Mouse (Mus musculus) kidney, embryonic 16.5 days (tissue): ENCODE results near the gene Ccdc157. TPM values are rescaled to one million over a fixed set of nuclear protein-coding genes. Genes with fewer than 3 reads are reported as not detected.
"Not testable (repeated sequence)": the region's sequence is repeated elsewhere in the genome, so short reads cannot be mapped to it uniquely, and the experiment has no call there.

Experiments used
- ATAC-seq: fragments of 200-750 bp; cut with Nextera tagmentation; 2 replicates; pipeline ENCODE4 v1.8.0; 2017; ENCODE audit warnings: moderate TSS enrichment; ENCODE audit not compliant: low FRiP score, low TSS enrichment
- H3K27ac ChIP-seq: fragments of 300-500 bp; sonication (generic); 2 replicates; pipeline ENCODE4 v1.5.1; 2014; ENCODE audit warnings: low read length
- H3K27me3 ChIP-seq: fragments of 300-500 bp; sonication (generic); 2 replicates; pipeline ENCODE4 v1.6.1; 2014; ENCODE audit warnings: low read length, control low read depth, mixed read lengths; ENCODE audit not compliant: insufficient read depth
- H3K36me3 ChIP-seq: fragments of 300-500 bp; sonication (generic); 2 replicates; pipeline ENCODE4 v1.6.1; 2014; ENCODE audit warnings: low read length, control low read depth, mixed read lengths; ENCODE audit not compliant: insufficient read depth
- H3K4me1 ChIP-seq: fragments of 300-500 bp; sonication (generic); 2 replicates; pipeline ENCODE4 v1.6.1; 2014; ENCODE audit warnings: low read length, control low read depth, mixed read lengths; ENCODE audit not compliant: insufficient read depth
- H3K4me2 ChIP-seq: fragments of 300-500 bp; sonication (generic); replicated peaks from 2 replicates; pipeline ENCODE4 v1.6.1; 2014; ENCODE audit warnings: low read depth, low read length
- H3K4me3 ChIP-seq: fragments of 300-500 bp; sonication (generic); 2 replicates; pipeline ENCODE4 v1.5.1; 2014; ENCODE audit warnings: mild to moderate bottlenecking, low read length
- H3K9ac ChIP-seq: fragments of 300-500 bp; sonication (generic); replicated peaks from 2 replicates; pipeline ENCODE4 v1.6.1; 2014; ENCODE audit warnings: low read length
- H3K9me3 ChIP-seq: fragments of 300-500 bp; sonication (generic); 2 replicates; pipeline ENCODE4 v1.6.1; 2016; ENCODE audit warnings: low read length, control low read depth
- WGBS: fragments of 180-500 bp; shearing (Covaris S2); extraction: QIAGEN DNeasy Blood & Tissue Kit; methylation state at CpG from one replicate; pipeline ENCODE4 v1.1.7; 2014; 5-methylcytosine and 5-hydroxymethylcytosine counted together
- polyA plus RNA-seq: library from polyadenylated mRNA; unstranded; fragments of >200 nt; fragmentation: Nextera tagmentation; extraction: Ambion mirVana; gene quantifications from 2 replicates; pipeline ENCODE4 v1.2.1, GENCODE M21; 2015

Ccdc157 gene
- polyA plus RNA-seq, 1 experiment from 2014 or later: 9.4 TPM

DNA sequence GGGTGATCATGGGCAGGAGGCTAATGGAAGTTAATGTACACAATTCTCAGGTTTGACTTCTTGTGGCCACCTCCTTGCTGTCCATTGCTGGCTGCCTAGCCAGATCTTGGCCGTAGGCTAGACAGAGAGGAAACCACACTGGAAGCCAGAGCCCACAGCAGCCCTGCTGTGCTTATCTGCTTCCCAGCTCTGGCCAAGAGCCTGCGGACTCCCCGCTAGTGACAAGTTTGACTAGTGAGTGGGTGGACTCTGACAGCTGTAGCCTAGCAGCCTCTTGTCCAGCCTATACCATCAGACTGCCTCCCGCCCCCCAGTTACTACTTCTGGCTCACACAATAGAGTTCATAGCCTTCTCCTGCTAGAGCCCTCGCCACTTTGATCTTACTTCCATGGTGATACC, 40.5 kb downstream of the Ccdc157 start:
- Histone ChIP-seq H3K36me3 (no peaks in the 10 kb centered on the region), H3K9ac (no peak overlapping the region), H3K9me3 (0 out of 2 replicates have a peak, but pooled peaks cover 2% of the 10 kb centered on the region), H3K4me1 (peaks cover 9% of the 10 kb centered on the region; the same call in 1 of the 2 replicates), H3K4me3 (no peak overlapping the region), H3K4me2 (no peak overlapping the region), H3K27ac (no peak overlapping the region), H3K27me3 (peaks cover 9% of the 10 kb centered on the region; the same call in 1 of the 2 replicates)
- WGBS: 81% methylated on average over 5 of the region's 5 CpGs
- ATAC-seq: no peak

DNA sequence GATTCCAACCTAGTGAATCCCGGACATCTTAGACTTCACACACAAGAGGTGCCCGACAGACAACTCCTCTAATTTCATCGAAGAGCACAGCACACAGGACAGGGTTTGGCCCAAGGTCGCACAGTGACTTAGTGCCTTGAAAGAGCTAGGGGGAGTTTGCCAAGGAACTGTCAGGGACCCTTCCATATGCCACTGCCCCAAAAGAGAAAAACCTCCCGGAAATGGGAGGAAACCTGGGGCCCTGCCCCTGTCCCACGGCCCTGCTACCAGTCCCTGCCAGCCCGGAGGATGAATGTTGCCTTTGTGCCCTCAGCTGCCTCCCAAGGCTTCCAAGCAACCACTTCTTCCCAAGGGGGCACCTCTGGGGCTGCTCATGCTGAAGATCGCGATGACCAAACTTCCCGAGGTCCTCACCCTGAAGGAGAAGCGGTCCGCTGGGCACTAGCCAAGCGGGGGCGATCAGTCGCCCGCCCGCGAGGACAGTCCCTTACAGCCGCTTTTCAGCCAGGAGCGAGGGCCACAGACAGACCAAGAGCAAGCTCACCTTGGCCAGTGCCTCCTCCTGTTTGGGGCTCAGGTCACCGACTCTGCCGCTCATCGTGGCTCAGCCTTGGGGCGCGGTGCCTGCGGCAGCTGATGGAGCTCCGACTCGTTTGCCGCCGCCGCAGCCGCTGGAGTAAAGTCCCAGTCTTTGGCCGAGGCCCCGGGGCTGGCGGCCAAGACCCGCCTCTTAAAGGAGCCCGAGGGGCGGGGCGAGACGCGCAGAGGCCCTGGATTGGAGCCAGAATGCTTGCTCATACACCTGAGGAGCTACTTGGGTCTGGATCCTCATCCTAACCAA, 41.8 kb downstream of the Ccdc157 start:
- Histone ChIP-seq H3K36me3 (no peaks in the 10 kb centered on the region), H3K9ac (peak overlapping the region; percentile 61), H3K4me2 (peak overlapping the region; percentile 93), H3K27ac (no peak overlapping the region), H3K9me3 (no peaks in the 10 kb centered on the region), H3K27me3 (peaks cover 9% of the 10 kb centered on the region; the same call in 1 of the 2 replicates), H3K4me1 (peaks cover 9% of the 10 kb centered on the region; the same call in 1 of the 2 replicates), H3K4me3 (peak overlapping the region; percentile 54)
- WGBS: under 1% methylated on average over 41 of the region's 41 CpGs
- peak; percentile 63 for ATAC-seq

DNA sequence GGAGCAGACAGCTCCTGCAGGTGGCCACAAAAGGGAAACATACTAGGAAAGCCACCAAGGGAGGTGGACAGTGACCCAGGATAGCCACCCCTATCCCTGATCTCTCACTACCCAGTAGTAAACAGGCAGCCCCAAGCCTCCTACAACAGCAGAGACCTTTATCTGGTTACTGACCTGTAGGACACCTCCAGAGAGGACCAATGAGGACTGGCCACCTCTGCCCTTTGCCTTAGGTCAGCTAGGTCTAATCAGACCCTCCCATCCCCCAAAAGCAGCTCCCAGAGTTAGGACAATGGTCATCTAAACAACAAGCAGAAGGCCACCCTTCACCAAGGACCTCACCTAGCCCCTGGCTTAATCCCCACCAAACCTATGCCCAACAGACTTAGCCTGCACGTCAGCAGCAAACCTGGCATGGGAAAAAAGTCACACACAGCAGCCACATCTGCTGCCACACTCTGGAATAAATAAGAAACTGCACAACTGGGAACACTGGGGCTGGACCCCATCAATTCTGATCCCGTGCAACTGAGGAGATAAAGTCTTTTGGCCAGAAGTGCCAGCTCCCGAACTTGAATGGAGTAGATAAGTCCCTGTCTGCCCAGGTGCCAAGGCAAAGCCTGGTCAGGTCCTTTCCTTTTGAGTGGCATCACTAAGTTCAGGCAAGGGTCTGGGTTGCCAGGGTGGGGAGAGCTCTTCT, 42.6 kb downstream of the Ccdc157 start:
- peaks cover 9% of the 10 kb centered on the region; the same call in 1 of the 2 replicates for H3K4me1 ChIP-seq
- ATAC-seq: no peak
- H3K4me2 ChIP-seq: peak overlapping the region; percentile 93
- H3K4me3 ChIP-seq: peak overlapping the region; percentile 54
- WGBS: 33% methylated on average over 3 of the region's 3 CpGs
- no peaks in the 10 kb centered on the region for H3K9me3 ChIP-seq
- H3K27me3 ChIP-seq: peaks cover 9% of the 10 kb centered on the region; the same call in 1 of the 2 replicates
- no peak overlapping the region for H3K27ac ChIP-seq
- no peak overlapping the region for H3K9ac ChIP-seq
- no peaks in the 10 kb centered on the region for H3K36me3 ChIP-seq

DNA sequence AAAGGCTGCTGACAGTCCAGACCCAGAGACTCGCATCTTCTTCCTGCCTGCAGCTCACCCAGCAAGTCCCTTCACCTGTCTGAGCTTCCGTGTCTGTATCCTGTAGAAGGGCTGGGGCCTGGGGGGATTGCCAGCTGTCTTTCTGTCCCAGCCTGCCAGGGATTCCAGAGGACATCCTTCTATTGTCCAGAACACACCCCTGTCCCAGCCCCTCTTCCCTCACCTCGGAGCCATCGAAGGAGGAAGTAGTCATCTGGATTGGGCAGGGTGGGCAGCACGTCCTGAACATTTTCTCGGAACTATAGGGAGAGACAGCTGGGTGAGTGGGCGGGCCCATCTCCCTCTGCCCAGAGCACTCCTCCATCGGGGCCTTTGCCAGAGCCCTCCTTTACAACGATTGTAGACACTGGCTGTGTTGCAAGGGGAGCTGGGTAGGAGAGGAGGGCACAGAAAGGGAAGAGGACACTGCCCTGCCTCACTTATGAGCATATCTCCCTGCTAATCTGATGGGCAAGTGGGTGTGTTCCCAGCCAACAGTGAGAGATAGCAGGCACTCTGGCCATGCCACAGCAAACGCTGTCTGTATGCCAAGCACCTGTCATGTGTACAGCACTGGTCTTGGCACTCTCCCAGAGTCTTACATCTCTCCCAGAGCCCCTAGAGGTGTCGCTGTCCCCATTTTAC, 43.5 kb downstream of the Ccdc157 start:
- H3K27me3 ChIP-seq: peaks cover 9% of the 10 kb centered on the region; the same call in 1 of the 2 replicates
- no peak overlapping the region for H3K9ac ChIP-seq
- H3K36me3 ChIP-seq: no peaks in the 10 kb centered on the region
- no peak overlapping the region for H3K4me2 ChIP-seq
- H3K4me1 ChIP-seq: peaks cover 9% of the 10 kb centered on the region; the same call in 1 of the 2 replicates
- H3K27ac ChIP-seq: no peak overlapping the region
- ATAC-seq: no peak
- H3K9me3 ChIP-seq: no peaks in the 10 kb centered on the region
- H3K4me3 ChIP-seq: no peak overlapping the region
- 55% methylated on average over 11 of the region's 11 CpGs for WGBS

DNA sequence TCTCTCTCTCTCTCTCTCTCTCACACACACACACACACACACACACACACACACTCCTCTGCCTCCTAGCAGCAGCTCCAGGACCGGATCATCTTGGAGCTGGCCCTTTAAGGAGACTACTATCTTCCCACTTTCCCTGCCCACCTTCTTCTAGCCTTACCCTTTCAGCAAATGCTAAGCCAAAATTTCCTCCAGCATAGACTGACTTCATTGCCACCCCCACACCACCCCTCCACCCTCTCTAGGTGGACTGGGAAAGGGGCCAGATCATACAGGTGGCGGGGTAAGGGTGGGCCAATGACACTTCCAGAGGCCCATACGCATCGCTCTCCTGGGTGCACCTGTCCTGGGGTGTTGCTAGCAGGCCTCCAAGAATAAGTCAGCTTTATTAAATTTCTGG, 44.7 kb downstream of the Ccdc157 start:
- Histone ChIP-seq H3K4me1 (peaks cover 9% of the 10 kb centered on the region; the same call in 1 of the 2 replicates), H3K9me3 (no peaks in the 10 kb centered on the region), H3K4me3 (no peak overlapping the region), H3K36me3 (no peaks in the 10 kb centered on the region), H3K9ac (no peak overlapping the region), H3K27ac (no peak overlapping the region), H3K4me2 (no peak overlapping the region), H3K27me3 (peaks cover 9% of the 10 kb centered on the region; the same call in 1 of the 2 replicates)
- ATAC-seq: no peak
- WGBS: 90% methylated on average over 4 of the region's 4 CpGs

DNA sequence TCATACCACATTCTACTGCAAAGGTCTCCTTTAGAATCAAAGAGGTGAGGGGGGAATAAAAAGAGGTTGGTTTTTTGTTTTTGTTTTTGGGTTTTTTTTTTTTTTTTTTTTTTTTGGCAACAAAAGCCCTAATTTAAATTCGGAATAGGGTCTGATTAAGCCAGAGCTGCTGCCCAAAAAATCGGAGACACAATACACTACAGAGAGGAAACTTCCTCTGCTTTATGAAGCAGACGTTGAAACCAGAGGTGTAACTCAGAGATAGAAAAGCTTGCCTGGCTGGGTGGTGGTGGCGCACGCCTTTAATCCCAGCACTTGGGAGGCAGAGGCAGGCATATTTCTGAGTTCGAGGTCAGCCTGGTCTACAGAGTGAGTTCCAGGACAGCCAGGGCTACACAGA, 45.6 kb downstream of the Ccdc157 start:
- H3K36me3 ChIP-seq, H3K27ac ChIP-seq, ATAC-seq, H3K4me1 ChIP-seq, H3K4me2 ChIP-seq, H3K9ac ChIP-seq, H3K4me3 ChIP-seq, H3K27me3 ChIP-seq, H3K9me3 ChIP-seq: not testable (repeated sequence)
- WGBS: 78% methylated on average over 6 of the region's 6 CpGs

DNA sequence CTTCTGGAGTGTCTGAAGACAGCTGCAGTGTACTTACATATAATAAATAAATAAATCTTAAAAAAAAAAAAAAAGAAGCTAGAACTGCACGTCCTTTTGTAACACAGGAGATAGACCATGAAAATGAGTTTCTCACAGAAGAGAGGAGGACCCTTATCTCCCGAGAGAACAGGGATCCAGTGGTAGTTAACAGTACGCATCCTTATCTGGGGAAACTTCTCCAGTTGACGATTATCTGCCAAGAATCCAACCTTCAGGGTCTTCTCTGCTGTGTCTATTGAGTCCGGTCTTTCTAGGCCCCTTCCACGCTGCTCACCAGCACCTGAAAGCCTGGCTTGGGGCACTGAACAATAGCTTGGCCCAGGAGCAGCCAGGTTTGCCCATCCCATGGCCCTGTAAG, 46.1 kb downstream of the Ccdc157 start:
- Histone ChIP-seq H3K9ac (no peak overlapping the region), H3K4me1 (peaks cover 9% of the 10 kb centered on the region; the same call in 1 of the 2 replicates), H3K4me2 (no peak overlapping the region), H3K36me3 (no peaks in the 10 kb centered on the region), H3K4me3 (no peak overlapping the region), H3K27me3 (peaks cover 1% of the 10 kb centered on the region; the same call in 1 of the 2 replicates), H3K9me3 (no peaks in the 10 kb centered on the region), H3K27ac (no peak overlapping the region)
- WGBS: 86% methylated on average over 6 of the region's 6 CpGs
- no peak for ATAC-seq

DNA sequence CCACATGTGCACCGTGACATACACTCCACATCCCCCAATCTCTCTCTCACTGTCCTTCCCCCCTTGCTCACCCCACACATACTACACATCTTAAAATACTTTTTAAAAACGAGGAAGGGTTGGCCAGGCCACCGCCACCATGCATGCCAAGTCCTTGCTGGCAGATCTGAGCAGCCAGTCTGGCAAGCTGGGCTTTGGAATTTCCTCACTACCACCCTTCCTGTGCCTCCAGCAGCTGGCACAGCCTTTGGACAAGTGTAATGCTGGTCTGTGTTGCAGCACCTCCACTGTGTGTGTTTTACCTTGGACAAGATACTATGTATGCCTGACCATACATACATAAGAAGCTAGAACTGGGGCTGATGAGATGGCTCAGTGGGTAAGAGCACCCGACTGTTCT, 46.6 kb downstream of the Ccdc157 start:
- 86% methylated on average over 4 of the region's 4 CpGs for WGBS
- Histone ChIP-seq H3K36me3 (no peaks in the 10 kb centered on the region), H3K27me3 (no peaks in the 10 kb centered on the region), H3K4me2 (no peak overlapping the region), H3K9me3 (no peaks in the 10 kb centered on the region), H3K4me1 (peaks cover 9% of the 10 kb centered on the region; the same call in 1 of the 2 replicates), H3K9ac (no peak overlapping the region), H3K4me3 (no peak overlapping the region), H3K27ac (no peak overlapping the region)
- no peak for ATAC-seq

DNA sequence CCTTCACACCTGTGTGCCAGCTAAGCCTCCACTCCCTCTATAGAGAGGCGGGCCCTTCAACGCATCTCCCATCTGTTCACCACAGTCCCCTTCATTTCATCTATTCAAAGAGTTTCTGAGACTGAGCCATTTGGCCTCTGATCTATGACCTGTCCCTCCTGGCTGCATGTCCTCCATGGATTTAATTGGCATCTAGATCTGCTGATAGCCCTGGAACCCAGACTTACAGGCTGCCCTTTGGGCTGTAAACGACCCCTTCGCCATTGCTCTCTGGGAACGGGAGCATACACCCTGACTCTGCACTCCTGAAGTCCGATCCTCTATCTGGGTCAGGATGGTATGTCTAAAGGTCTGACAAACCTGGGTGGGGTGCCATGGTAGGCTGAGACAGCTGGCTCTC, 47.2 kb downstream of the Ccdc157 start:
- 49% methylated on average over 6 of the region's 6 CpGs for WGBS
- no peak for ATAC-seq

More for the DNA sequence above, 47.2 kb downstream of the Ccdc157 start:
- no peak overlapping the region for H3K4me2 ChIP-seq
- no peak overlapping the region for H3K27ac ChIP-seq
- no peak overlapping the region for H3K9ac ChIP-seq
- peaks cover 5% of the 10 kb centered on the region; the same call in 1 of the 2 replicates for H3K4me1 ChIP-seq
- no peaks in the 10 kb centered on the region for H3K27me3 ChIP-seq
- no peak overlapping the region for H3K4me3 ChIP-seq
- no peaks in the 10 kb centered on the region for H3K36me3 ChIP-seq
- H3K9me3 ChIP-seq: no peaks in the 10 kb centered on the region
